7 mouse cellular contexts compared by ENCODE assay signal in genomic region chr1:87175852-87176292, GRCm38 (mm10). TPM values are rescaled to one million over a fixed set of nuclear protein-coding genes. Genes with fewer than 3 reads are reported as not detected.
DNase-seq lines count a peak whose midpoint lies in the region; ATAC-seq and TF ChIP-seq lines count a peak whose summit lies in the region.

No protein-coding gene starts in this region.

- no peak for TF ChIP-seq POLR2A in MEL (IDR thresholded peaks at IDR 0.05; ENCODE audit: control insufficient read depth in 1 of 2, insufficient read depth in 1 of 2, low read depth in 1 of 2, low read length in 2 of 2, poor library complexity in 1 of 2)

- peak; percentile 76 for DNase-seq in MEL (ENCODE audit: low read depth, low spot score)
- DNase-seq in adrenal gland, postnatal 36 days, result peak; percentile 35 to 53
- DNase-seq in frontal cortex, postnatal 14 days (ENCODE audit: low spot score in 2 of 2), result peak; percentile 35 to 60
- DNase-seq in limb, embryonic 11.5 days (ENCODE audit: low spot score), result peak; percentile 72
- DNase-seq in neural tube, embryonic 11.5 days (ENCODE audit: low spot score), result peak; percentile 75
- no peak for DNase-seq in natural killer cell, adult 2 months (ENCODE audit: low spot score in 2 of 2)

- no peaks in the 10 kb centered on the region for H3K9me3 ChIP-seq in MEL (replicated peaks; ENCODE audit: insufficient read depth, low read length)
- H3K9me3 ChIP-seq in hindbrain, embryonic 16.5 days (ENCODE audit: control insufficient read depth, low read length), result no peaks in the 10 kb centered on the region
- no peaks in the 10 kb centered on the region for H3K9me3 ChIP-seq in limb, embryonic 11.5 days (ENCODE audit: control insufficient read depth, low read length)
- H3K9me3 ChIP-seq in neural tube, embryonic 11.5 days (ENCODE audit: control insufficient read depth, low read length), result no peaks in the 10 kb centered on the region

- 5% methylated on average over 11 of the region's 11 CpGs for WGBS in hindbrain, embryonic 16.5 days
- 21% methylated on average over 11 of the region's 11 CpGs for WGBS in limb, embryonic 11.5 days
- WGBS in neural tube, embryonic 11.5 days, result 9% methylated on average over 11 of the region's 11 CpGs

- H3K4me1 ChIP-seq in MEL (ENCODE audit: control insufficient read depth in 1 of 2, insufficient read depth in 2 of 2, low read length in 2 of 2), result peaks cover 2 to 11% of the 10 kb centered on the region in 2 experiments; a peak in 3 of 4 replicates
- H3K4me1 ChIP-seq in hindbrain, embryonic 16.5 days (ENCODE audit: control insufficient read depth, insufficient read depth, low read depth, low read length), result peaks cover 8% of the 10 kb centered on the region
- H3K4me1 ChIP-seq in limb, embryonic 11.5 days (ENCODE audit: control insufficient read depth, insufficient read depth, low read length), result no peaks in the 10 kb centered on the region
- H3K4me1 ChIP-seq in neural tube, embryonic 11.5 days (ENCODE audit: control insufficient read depth, insufficient read depth, low read length), result 0 out of 2 replicates have a peak, but pooled peaks cover 3% of the 10 kb centered on the region

- TF ChIP-seq EP300 in MEL (IDR thresholded peaks at IDR 0.05; ENCODE audit: low read depth in 1 of 2, low read length in 2 of 2), result no peak

- H3K9ac ChIP-seq in MEL (ENCODE audit: control insufficient read depth, low read depth, low read length, poor library complexity, severe bottlenecking), result no peak overlapping the region
- H3K9ac ChIP-seq in hindbrain, embryonic 16.5 days (ENCODE audit: low read depth, low read length), result peak overlapping the region; percentile 8; the same call in 1 of the 2 replicates
- no peak overlapping the region for H3K9ac ChIP-seq in limb, embryonic 11.5 days (ENCODE audit: low read length)
- H3K9ac ChIP-seq in neural tube, embryonic 11.5 days (ENCODE audit: low read length), result no peak overlapping the region

- no peak overlapping the region for H3K4me3 ChIP-seq in MEL (ENCODE audit: control insufficient read depth in 1 of 2, insufficient read depth in 1 of 2, low read depth in 2 of 2, low read length in 2 of 2)
- H3K4me3 ChIP-seq in hindbrain, embryonic 16.5 days (ENCODE audit: low read length), result no peak overlapping the region
- no peak overlapping the region for H3K4me3 ChIP-seq in limb, embryonic 11.5 days (ENCODE audit: low read depth, low read length)
- no peak overlapping the region for H3K4me3 ChIP-seq in neural tube, embryonic 11.5 days (ENCODE audit: low read depth, low read length)

- H3K4me2 ChIP-seq in hindbrain, embryonic 16.5 days (ENCODE audit: low read length), result peak overlapping the region; percentile 4
- H3K4me2 ChIP-seq in limb, embryonic 11.5 days (ENCODE audit: low read depth, severe bottlenecking), result no peak overlapping the region
- H3K4me2 ChIP-seq in neural tube, embryonic 11.5 days (ENCODE audit: low read depth), result no peak overlapping the region

- H3K79me2 ChIP-seq in MEL (ENCODE audit: control insufficient read depth, insufficient read depth, low read length, poor library complexity), result no peaks in the 10 kb centered on the region

- TF ChIP-seq CTCF in MEL (IDR thresholded peaks at IDR 0.05 in 2 of 3, conservative IDR thresholded peaks at IDR 0.05 in 1 of 3; ENCODE audit: control insufficient read depth in 1 of 3, insufficient read depth in 1 of 3, low read depth in 2 of 3, low read length in 3 of 3, poor library complexity in 1 of 3, severe bottlenecking in 1 of 3), result peak; percentile 36 to 50 (median 46)

- TF ChIP-seq RAD21 in MEL (IDR thresholded peaks at IDR 0.05; ENCODE audit: low read depth, low read length), result no peak

- peaks cover 0 to 8% of the 10 kb centered on the region in 2 experiments; a peak in 2 of 4 replicates for H3K36me3 ChIP-seq in MEL (ENCODE audit: control insufficient read depth in 1 of 2, insufficient read depth in 2 of 2, low read length in 2 of 2)
- no peaks in the 10 kb centered on the region for H3K36me3 ChIP-seq in hindbrain, embryonic 16.5 days (ENCODE audit: control insufficient read depth, insufficient read depth, low read length)
- no peaks in the 10 kb centered on the region for H3K36me3 ChIP-seq in limb, embryonic 11.5 days (ENCODE audit: control insufficient read depth, insufficient read depth, low read length)
- no peaks in the 10 kb centered on the region for H3K36me3 ChIP-seq in neural tube, embryonic 11.5 days (ENCODE audit: control insufficient read depth, insufficient read depth, low read length)

- peak; percentile 66 for ATAC-seq in hindbrain, embryonic 16.5 days
- ATAC-seq in limb, embryonic 11.5 days (ENCODE audit: insufficient number of reproducible peaks, low FRiP score, low TSS enrichment, low read depth), result peak; percentile 63; the same call in 1 of the 2 replicates
- ATAC-seq in neural tube, embryonic 11.5 days (ENCODE audit: insufficient read depth, low FRiP score, low TSS enrichment), result peak; percentile 80

- no peaks in the 10 kb centered on the region for H3K27me3 ChIP-seq in MEL (ENCODE audit: control insufficient read depth in 1 of 2, insufficient read depth in 2 of 2, low read length in 2 of 2)
- no peaks in the 10 kb centered on the region for H3K27me3 ChIP-seq in hindbrain, embryonic 16.5 days (replicated peaks; ENCODE audit: control insufficient read depth, insufficient read depth, low read length)
- H3K27me3 ChIP-seq in limb, embryonic 11.5 days (ENCODE audit: control insufficient read depth, insufficient read depth, low read length), result peaks cover under 1% of the 10 kb centered on the region; the same call in 1 of the 2 replicates
- H3K27me3 ChIP-seq in neural tube, embryonic 11.5 days (ENCODE audit: control insufficient read depth, insufficient read depth, low read length), result no peaks in the 10 kb centered on the region

- no peak overlapping the region for H3K27ac ChIP-seq in MEL (ENCODE audit: control insufficient read depth, low read depth, low read length)
- no peak overlapping the region for H3K27ac ChIP-seq in hindbrain, embryonic 16.5 days (ENCODE audit: low read depth, low read length)
- H3K27ac ChIP-seq in limb, embryonic 11.5 days (replicated peaks; ENCODE audit: low read depth, low read length), result no peak overlapping the region
- H3K27ac ChIP-seq in neural tube, embryonic 11.5 days (ENCODE audit: low read depth, low read length), result no peak overlapping the region

TF ChIP-seq in MEL, 35 proteins besides CTCF, POLR2A, EP300 and RAD21 (continues in another document):
- 0 out of 2 replicates have a peak, but pooled peaks have one; percentile 14 for TF ChIP-seq ETS1 (IDR thresholded peaks at IDR 0.05; ENCODE audit: low read depth, low read length)
- TF ChIP-seq MAZ (IDR thresholded peaks at IDR 0.05; ENCODE audit: low read depth, low read length), result peak; percentile 62; the same call in 1 of the 2 replicates
- no peak for TF ChIP-seq NELFE (IDR thresholded peaks at IDR 0.05; ENCODE audit: low read depth, low read length)
- TF ChIP-seq ELF1 (IDR thresholded peaks at IDR 0.05; ENCODE audit: low read depth, low read length), result peak; percentile 68; the same call in 1 of the 2 replicates
- TF ChIP-seq JUND (IDR thresholded peaks at IDR 0.05; ENCODE audit: low read depth, low read length), result no peak

RNA-seq across cellular contexts. Expression of gene Prss56, which starts 7.2 kb away (rescaled TPM):
- 0.08 TPM in 1 of 2 replicates, not detected in the other for total RNA-seq in MEL (2012; rRNA removed)
- polyA plus RNA-seq in MEL (2012; ENCODE audit: insufficient read depth in 1 of 2, insufficient read length in 2 of 2, low read depth in 1 of 2, low replicate concordance in 2 of 2, missing spikeins in 1 of 2), result not detected
- total RNA-seq in adrenal gland, postnatal 36 days (2021), result not detected
- 2.1 and 2.6 TPM in 2 replicates for polyA plus RNA-seq in hindbrain, embryonic 16.5 days (2015; fragmentation: Nextera tagmentation; extraction: Ambion mirVana)
- not detected in 2 replicates for polyA plus RNA-seq in limb, embryonic 11.5 days (2014; fragmentation: Nextera tagmentation; extraction: Ambion mirVana)
- 0.46 and 0.88 TPM in 2 replicates for polyA plus RNA-seq in neural tube, embryonic 11.5 days (2014; fragmentation: Nextera tagmentation; extraction: Ambion mirVana)

RNA-seq across cellular contexts. Expression of gene Chrnd, which starts 14.5 kb away (rescaled TPM):
- not detected in 2 replicates for total RNA-seq in MEL (2012; rRNA removed)
- not detected for polyA plus RNA-seq in MEL (2012; ENCODE audit: insufficient read depth in 1 of 2, insufficient read length in 2 of 2, low read depth in 1 of 2, low replicate concordance in 2 of 2, missing spikeins in 1 of 2)
- not detected for total RNA-seq in adrenal gland, postnatal 36 days (2021)
- 0.62 TPM in 1 of 2 replicates, not detected in the other for polyA plus RNA-seq in hindbrain, embryonic 16.5 days (2015; fragmentation: Nextera tagmentation; extraction: Ambion mirVana)
- 0.73 and 1.2 TPM in 2 replicates for polyA plus RNA-seq in limb, embryonic 11.5 days (2014; fragmentation: Nextera tagmentation; extraction: Ambion mirVana)
- polyA plus RNA-seq in neural tube, embryonic 11.5 days (2014; fragmentation: Nextera tagmentation; extraction: Ambion mirVana), result 0.40 and 0.45 TPM in 2 replicates

RNA-seq across cellular contexts. Expression of gene Ecel1, which starts 19.6 kb away (rescaled TPM):
- 0.73 and 2.1 TPM in 2 replicates for total RNA-seq in MEL (2012; rRNA removed)
- 1 to 10 TPM in 1 of 2 experiments, not detected in 1; 4.8 TPM for polyA plus RNA-seq in MEL (2012; ENCODE audit: insufficient read depth in 1 of 2, insufficient read length in 2 of 2, low read depth in 1 of 2, low replicate concordance in 2 of 2, missing spikeins in 1 of 2)
- total RNA-seq in adrenal gland, postnatal 36 days (2021), result 1 to 10 TPM in 1 of 2 experiments, under 1 TPM in 1; 0.30 to 1.2 TPM
- polyA plus RNA-seq in hindbrain, embryonic 16.5 days (2015; fragmentation: Nextera tagmentation; extraction: Ambion mirVana), result 34.9 and 40.2 TPM in 2 replicates
- 0.17 and 0.28 TPM in 2 replicates for polyA plus RNA-seq in limb, embryonic 11.5 days (2014; fragmentation: Nextera tagmentation; extraction: Ambion mirVana)
- polyA plus RNA-seq in neural tube, embryonic 11.5 days (2014; fragmentation: Nextera tagmentation; extraction: Ambion mirVana), result 28.3 and 36.8 TPM in 2 replicates

RNA-seq across cellular contexts. Expression of gene Chrng, which starts 28.6 kb away (rescaled TPM):
- total RNA-seq in MEL (2012; rRNA removed), result not detected in 2 replicates
- polyA plus RNA-seq in MEL (2012; ENCODE audit: insufficient read depth in 1 of 2, insufficient read length in 2 of 2, low read depth in 1 of 2, low replicate concordance in 2 of 2, missing spikeins in 1 of 2), result not detected
- not detected for total RNA-seq in adrenal gland, postnatal 36 days (2021)
- polyA plus RNA-seq in hindbrain, embryonic 16.5 days (2015; fragmentation: Nextera tagmentation; extraction: Ambion mirVana), result 0.96 TPM in 1 of 2 replicates, not detected in the other
- polyA plus RNA-seq in limb, embryonic 11.5 days (2014; fragmentation: Nextera tagmentation; extraction: Ambion mirVana), result 2.9 and 4.1 TPM in 2 replicates
- polyA plus RNA-seq in neural tube, embryonic 11.5 days (2014; fragmentation: Nextera tagmentation; extraction: Ambion mirVana), result 5.0 TPM in 2 replicates

RNA-seq across cellular contexts. Expression of gene Eif4e2, which starts 37.8 kb away (rescaled TPM):
- 165 and 171 TPM in 2 replicates for total RNA-seq in MEL (2012; rRNA removed)
- 100 to 1,000 TPM; 132 to 220 TPM for polyA plus RNA-seq in MEL (2012; ENCODE audit: insufficient read depth in 1 of 2, insufficient read length in 2 of 2, low read depth in 1 of 2, low replicate concordance in 2 of 2, missing spikeins in 1 of 2)
- 10 to 100 TPM; 86.8 to 90.0 TPM for total RNA-seq in adrenal gland, postnatal 36 days (2021)
- polyA plus RNA-seq in hindbrain, embryonic 16.5 days (2015; fragmentation: Nextera tagmentation; extraction: Ambion mirVana), result 79.3 and 88.1 TPM in 2 replicates
- polyA plus RNA-seq in limb, embryonic 11.5 days (2014; fragmentation: Nextera tagmentation; extraction: Ambion mirVana), result 140 and 157 TPM in 2 replicates
- 129 and 135 TPM in 2 replicates for polyA plus RNA-seq in neural tube, embryonic 11.5 days (2014; fragmentation: Nextera tagmentation; extraction: Ambion mirVana)

Comparison
In these comparisons a context has a peak if more than half of its experiments do, and no peak if none do; other contexts are left out.
1. DNase-seq: peak in MEL (single experiment), adrenal gland, postnatal 36 days (2 of 2), frontal cortex, postnatal 14 days (2 of 2), limb, embryonic 11.5 days (single experiment) and neural tube, embryonic 11.5 days (single experiment); none in natural killer cell, adult 2 months (0 of 2).
2. Peak in every context shown above with its lines, with median percentiles within 50 percentile points of each other: ATAC-seq.